Mouse (Mus musculus): ENCODE data around the gene Mrgprh.
"Not testable (repeated sequence)": the region's sequence is repeated elsewhere in the genome, so short reads cannot be mapped to it uniquely, and the experiment has no call there.

The Mrgprh gene

DNA sequence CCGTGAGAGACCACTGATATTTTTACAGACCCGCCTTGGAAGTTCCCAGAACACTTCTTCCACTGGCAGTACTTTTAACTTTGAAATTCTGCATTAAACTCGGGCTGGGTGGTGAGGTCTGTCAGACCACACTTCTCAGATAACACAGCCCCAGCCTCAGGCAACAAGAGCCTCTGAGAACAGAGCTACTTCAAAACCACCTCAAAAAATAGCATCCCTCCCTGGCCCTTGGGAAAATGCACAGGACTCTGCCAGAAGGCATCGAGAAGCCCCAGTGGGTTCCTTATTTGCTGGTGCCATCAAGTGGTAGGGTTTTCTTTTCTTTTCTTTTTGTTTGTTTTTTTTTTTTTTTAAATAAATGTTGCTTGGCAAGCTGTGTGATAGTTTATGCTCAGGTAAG lies 7.2 kb upstream of the Mrgprh start:
- CTCF ChIA-PET = no interaction called here

DNA sequence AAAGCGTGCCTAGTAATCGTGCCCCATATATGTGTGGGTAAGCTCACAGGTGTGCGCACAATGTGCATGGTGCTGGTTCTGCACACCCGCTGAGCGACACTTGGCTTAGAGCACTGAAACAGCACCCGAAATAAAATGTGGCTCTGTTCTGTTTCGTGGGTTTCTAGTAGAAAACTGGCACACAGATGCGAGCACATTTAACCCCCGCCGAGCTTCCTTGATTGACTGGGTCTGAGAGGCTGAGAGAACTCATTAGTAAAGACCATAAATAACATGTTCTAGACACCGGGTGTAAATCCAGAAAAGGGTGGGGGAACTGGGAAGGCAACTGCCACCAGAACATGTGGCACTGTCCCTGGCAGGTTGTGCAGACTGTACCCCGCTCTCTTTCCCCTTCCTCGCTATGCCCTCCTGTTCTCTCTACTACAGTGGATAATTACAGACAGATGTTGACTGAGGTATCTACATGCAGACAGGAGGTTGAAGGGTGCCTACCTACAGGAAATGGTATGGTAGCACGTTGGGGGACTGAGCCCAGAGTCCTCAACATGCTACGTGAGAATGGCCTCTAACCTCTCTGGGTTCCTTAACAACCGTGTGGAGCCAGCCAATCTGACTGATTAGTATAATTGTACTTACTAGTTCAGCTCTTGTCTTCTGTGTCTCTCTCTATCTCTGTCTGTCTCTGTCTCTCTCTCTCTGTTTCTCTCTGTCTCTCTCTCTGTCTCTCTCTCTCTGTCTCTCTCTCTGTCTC lies 3.4 kb upstream of the Mrgprh start:
- CTCF ChIA-PET = no interaction called here

DNA sequence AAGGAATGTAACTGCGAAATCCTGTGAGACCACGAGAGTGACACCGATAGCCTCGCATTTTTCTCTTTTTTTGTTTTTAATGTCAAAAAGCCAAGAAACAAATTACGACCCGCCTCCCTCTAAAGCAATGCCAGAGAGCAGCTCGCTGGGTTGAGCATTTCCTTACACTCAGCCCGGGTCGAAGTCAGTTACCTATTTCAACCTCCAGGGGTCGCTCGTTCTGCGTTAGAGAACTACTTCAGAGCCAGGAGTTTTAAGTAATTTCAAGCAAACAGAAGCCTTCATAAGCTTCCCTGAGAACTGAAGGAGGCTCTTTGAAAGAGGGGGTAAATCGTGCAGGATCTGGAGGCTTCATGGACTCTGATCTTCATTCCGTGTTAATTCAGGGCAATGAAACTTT lies 4.3 kb downstream of the Mrgprh start:
- CTCF ChIA-PET = no interaction called here

DNA sequence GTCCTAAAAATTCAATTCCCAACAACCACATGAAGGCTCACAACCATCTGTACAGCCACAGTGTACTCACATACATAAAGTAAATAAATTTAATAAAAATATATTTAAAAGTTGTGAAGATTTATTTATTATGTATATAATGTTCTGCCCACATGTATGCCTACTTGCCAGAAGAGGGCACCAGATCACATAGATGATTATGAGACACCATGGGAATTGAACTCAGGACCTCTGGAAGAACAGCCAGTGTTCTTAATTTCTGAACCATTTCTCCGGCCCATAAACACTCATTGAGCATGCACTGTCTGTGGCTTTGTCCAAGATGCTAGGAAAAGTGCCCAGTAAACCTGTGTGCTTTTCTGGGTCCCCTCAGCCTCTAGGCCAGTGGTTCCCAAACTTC lies 5.4 kb downstream of the Mrgprh start:
- CTCF ChIA-PET = no interaction called here

DNA sequence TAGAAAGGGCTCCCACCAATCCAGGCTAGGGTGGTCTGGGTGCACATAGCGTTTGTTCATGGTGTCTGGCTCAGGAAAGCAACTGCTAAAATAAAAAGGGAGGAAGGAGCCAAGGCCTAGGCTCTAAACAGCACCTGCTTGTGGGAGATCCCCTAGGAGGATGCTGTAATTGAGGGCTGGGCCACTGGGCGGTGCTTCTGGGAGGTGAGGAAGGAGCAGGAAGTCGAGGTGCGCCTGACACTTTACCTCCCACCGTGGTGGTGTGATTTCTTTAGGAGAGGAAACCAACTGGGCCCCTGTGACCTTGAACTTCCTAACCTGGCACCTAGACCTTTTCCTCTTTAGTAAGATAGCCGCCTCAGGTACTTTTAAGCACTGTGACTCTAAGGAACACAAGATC lies 10.8 kb downstream of the Mrgprh start:
- CTCF ChIA-PET = no interaction called here

DNA sequence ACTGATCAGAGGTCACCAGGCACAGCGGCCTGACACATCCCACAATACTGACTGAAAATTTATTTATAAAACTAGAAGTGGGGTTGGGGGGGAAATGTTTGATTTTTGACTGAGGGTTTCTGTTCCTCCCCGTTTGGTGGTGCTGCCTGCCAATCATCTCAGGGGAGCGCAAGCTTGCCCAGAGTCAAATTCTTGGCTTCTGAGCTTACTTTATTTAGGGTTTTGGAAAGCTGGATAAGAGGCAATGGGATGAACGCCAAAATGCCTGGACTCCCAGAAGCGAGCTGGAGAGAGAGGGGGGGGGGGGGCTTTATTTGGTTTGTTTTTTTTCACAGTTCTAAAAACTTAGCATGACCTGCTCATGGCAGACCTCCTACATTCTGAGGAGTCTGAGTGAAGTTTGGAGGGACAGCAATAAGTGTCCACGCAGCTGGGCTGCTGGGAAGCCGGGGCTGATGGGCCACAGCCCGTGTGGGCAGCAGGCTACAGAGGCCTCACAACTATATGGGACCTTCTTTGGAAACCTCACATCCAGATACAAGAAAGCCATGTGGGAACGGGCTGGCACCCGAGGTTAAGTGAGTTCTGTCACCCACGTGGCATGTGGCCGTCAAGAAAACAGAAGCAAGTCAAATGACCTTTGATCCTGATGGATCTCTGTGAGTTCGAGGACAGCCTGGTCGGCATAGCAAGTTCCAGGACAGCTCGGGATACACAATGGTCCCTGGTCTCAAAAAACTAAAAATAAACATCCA lies 11.4 kb downstream of the Mrgprh start:
- CTCF ChIA-PET = no interaction called here

DNA sequence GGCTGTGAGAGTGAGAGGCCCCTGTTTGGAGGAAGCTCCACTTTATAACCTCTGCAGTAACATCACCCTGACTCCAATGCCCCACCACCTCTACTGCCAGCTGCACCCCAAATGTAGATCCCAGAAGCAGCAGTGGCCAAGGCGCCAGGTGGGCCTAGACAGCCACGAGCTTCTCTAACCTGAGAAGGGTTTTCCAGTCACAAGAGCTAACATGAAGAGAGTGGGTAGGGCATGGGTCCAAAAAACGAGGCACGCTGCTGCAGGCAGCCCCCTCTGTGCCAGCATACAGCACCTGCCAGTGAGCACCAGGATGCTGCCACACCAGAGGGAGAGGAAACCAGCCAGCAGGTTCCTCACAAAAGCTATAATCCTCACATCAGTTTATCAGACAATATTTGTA lies 15.2 kb downstream of the Mrgprh start:
- CTCF ChIA-PET = no interaction called here

DNA sequence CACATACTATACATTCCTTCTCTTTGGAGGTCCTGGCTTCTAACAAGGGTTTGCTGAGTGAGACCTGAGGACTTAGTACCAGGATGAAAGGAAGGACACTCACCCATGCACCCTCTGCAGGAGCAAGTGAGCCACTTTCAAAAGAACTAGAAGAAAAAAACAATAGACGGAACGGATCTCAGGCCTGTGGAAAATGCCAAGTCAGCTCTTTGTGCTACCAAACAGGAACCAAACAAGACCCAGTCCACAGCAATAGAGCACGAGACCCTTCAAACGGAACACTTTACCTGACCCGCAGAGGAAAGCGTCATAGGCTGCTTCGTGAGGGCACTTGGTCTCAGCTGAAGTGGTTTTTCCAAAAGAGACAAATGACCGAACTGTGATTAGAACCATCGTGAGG lies 16.2 kb downstream of the Mrgprh start:
- CTCF ChIA-PET = no interaction called here

DNA sequence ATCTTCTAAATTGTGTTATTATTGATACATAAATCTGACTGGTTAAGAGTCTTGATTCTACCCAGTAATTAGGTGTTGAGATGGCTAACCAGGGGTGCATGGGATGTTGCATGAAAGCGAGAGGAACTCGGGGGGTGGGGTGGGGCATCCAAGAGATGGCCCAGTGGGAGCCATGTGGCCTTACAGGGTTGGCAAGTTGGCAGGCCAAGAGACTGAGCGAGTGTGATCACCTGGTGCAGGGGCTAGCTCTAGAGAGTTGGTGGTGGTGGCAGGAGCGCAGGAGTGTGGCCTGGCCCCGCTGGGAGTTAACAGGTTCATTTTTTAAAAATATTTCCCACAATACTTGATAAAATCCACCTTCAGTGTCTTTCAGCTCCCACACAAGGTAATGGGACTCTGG lies 21.8 kb downstream of the Mrgprh start:
- CTCF ChIA-PET = no interaction called here

DNA sequence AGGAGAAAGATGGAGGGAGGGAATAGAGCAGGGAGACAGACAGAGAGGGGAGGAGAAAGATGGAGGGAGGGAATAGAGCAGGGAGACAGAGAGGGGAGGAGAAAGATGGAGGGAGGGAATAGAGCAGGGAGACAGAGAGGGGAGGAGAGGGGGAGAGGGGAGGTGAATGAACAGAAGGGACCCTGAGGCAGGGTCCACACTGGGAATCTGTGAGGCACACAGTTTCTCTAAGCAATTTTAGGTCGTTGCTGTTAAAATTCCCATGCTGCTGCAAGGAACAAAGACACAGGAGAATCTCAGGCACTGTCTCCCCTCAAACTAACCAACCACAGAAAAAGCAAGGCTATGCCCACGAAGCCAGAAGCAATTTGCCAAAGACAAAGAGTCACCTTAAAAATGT lies 22.8 kb downstream of the Mrgprh start:
- CTCF ChIA-PET = not testable (repeated sequence)

DNA sequence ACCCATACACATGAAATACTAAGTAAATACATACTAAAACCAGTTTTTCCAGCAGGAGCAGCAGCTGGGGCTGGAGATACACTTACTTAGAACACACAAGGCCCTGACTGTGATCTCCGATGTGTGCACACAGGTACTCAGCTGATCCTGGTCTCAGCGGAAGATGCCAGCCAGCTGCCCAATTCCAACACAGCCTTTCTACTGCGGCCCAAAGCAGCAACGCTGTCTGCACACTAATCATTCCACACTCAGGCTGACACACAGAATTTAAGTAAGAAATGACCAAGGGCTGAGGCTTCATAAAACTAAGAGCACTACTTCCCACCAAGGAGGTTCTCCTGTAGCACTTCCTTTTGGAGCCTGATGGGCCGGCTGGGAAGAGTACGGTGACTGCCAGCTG lies 26.5 kb downstream of the Mrgprh start:
- CTCF ChIA-PET = no interaction called here

DNA sequence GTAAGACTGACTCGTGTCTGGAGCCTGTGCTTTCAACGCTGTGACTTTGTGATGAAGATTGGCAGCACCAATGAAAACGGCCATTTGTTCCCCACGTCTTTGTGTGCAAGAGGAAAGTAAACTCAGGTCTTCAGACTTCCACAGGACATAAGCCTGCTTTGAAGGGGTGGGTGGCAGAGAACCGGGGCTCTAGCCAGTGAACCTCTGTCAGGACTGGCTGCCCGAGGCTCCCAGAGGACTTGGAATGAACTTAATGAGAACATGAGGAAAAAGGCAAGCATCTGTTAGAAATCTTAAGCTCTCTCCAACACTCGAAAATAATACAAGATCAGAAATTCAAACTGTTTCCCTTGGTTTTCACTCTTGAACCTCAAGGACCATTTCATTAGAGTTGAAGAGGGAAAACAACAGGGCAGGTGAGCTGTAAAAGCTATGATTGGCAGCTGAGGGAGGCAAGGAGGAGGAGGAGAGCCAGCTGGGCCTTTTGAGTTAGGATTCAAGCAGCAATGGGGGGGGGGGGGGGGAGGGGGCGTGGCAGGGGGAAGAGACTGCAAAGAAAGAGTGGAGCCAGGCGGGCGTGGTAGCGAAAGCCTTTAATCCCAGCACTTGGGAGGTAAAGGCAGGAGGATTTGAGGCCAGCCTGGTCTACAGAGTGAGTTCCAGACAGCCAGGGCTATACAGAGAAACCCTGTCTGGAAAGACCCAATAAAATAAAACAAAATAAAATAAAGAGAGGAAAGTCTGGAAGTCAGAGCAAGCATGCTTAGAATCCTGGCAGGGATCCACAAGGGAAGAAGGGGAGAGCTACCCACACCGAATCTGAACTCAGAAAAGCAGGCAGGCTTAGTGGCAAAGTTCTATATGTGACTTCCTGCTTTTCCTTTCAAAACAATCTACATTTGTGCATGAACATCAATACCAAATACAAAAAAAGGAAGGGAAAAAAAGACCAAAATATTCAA lies 27.8 kb downstream of the Mrgprh start:
- CTCF ChIA-PET = no interaction called here

DNA sequence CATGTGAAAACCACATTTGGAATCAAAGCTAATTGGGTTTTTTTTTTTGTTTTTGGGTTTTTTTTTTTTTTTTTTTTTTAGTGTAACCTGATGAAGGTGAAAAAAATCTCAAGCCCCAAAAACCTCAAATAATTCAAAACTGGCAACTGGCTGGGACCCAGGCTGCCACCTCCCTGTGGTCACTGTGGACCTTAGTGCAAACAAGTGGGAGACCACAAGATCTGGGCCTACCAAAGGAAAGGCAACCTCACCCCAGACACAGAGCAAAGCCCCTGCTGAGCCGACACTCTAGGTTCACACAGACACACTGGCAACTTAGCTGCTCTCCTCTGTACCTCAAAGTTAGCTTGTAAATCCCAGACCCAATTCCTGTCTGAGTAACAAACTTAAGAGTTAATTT lies 28.5 kb downstream of the Mrgprh start:
- CTCF ChIA-PET = no interaction called here

DNA sequence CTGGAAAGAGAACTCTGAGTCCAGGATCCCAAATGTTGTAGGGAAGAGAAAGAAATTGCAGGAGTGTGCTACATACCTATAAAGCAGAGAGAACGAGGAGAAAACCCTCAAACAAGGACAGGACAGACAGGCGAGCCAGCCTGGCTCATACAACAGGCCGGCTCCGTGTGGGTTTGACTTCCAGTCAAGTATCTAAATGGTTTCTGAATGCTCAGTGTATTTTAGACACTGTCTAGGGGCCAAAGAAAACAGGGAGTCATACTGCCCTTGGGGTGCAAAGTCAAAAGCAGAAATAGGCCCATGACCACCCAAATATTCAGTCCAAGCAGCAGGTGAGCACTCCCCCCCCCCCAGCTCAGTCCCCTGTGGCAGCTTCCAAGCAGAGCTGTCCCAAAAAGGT lies 30.0 kb downstream of the Mrgprh start:
- CTCF ChIA-PET = no interaction called here

DNA sequence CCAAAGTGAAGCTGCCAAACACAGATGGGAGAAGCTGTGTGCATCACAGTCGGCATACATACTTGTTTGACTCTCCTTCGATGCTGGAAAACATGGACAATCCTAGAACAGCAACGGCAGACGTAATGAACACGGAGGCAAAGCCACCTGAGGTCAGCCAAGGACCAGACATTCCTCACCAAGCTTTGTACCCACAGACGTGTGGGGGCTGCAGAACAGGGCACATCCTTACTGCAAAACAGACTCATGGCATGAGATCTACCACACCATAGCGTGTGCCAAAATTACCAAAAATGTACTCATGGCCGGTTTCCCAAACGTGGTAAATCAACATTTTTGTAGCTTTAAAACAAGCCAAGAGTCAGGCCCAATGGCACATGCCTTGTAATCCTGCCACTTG lies 30.6 kb downstream of the Mrgprh start:
- CTCF ChIA-PET = interaction anchor here (0.7 kb wide), 1 partner anchor 57 kb away, joined by 3 read pairs; no protein-coding TSS in a partner anchor

DNA sequence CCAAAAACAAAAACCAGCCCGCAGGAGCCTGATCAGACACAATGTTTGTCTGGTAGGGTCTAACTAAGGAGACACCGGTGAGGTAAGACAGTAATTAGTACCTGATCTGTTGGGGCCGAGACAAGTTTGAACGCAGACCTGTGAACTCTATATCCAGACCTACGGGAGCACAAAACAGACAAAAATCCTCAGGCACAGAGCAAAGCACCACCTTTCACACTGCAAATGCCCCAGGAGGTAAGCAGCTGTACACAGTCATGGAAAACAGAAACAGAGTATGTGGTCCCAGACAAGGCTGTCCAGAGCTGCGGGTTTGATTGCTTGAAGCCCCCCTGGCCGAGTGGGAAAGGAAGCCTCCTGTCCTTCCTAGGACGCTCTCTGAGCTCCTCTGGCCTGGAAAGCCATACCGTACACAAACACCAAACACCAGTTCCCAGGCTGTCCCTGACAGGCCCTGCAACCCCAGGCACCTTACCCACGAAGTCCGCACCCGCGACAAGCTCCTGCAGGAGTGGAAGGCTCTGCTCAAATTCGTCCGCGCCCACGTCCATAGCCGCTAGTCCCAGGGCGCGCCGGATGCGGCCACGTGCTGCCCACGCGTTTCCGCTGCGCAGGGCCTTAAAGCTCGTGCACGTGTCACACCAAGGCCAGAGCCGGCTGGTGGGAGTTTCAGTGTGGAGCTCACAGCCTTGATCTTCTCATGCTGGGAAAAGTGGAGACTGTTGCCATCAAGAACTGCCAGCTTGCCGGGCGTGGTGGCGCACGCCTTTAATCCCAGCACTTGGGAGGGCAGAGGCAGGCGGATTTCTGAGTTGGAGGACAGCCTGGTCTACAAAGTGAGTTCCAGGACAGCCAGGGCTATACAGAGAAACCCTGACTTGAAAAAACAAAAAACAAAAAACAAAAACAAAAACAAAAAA lies 33.8 kb downstream of the Mrgprh start, which contains the start of gene Pnldc1:
Pnldc1 (minus strand) TSS at position 870 of the 920 bp plus-strand sequence.
- CTCF ChIA-PET = interaction anchor here (0.6 kb wide), 1 partner anchor 61 kb away, joined by 3 read pairs; no protein-coding TSS in a partner anchor

DNA sequence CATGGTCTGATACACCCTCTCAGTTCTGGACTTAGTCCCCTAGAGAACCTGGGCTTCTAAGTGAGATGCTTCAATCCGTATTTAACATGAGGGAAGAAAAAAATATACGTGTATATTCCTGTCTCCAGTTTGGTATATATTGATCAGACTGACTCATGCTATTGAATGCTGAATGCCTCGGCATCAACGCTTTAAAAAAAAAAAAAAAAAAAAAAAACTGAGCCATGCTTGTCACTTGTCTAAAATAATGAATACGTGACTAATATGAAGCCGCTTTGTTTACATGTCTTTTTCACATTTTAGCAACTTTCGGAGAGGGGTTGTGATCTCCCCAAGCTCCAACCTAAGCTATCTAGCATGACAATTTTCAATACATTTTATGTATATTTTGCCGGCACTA lies 34.6 kb downstream of the Mrgprh start:
- CTCF ChIA-PET = no interaction called here

DNA sequence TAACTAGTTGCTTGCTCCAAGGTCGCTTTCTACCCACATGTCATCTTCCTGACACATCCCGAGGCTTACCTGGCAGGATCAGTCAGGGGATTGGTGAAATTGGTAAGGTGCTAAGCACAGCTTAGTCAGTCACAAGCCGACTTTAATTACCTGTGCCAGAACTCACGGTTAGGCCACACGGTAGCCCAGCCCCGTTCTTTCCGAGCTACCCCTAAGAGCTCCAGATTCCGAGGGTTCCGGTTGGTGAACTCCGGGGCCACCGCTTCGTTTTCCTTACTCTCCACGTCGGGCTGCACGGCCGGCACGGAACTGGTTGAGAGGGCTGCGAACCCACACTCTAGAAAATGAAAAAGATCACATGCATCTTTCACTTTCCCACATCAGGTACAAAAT lies 39.6 kb downstream of the Mrgprh start, which contains the start of gene Tcp1:
Tcp1 (plus strand) TSS at position 214 of the 393 bp plus-strand sequence.
- CTCF ChIA-PET = interaction anchor here (1.4 kb wide), 1 partner anchor 10 kb away, joined by 3 read pairs; no protein-coding TSS in a partner anchor

DNA sequence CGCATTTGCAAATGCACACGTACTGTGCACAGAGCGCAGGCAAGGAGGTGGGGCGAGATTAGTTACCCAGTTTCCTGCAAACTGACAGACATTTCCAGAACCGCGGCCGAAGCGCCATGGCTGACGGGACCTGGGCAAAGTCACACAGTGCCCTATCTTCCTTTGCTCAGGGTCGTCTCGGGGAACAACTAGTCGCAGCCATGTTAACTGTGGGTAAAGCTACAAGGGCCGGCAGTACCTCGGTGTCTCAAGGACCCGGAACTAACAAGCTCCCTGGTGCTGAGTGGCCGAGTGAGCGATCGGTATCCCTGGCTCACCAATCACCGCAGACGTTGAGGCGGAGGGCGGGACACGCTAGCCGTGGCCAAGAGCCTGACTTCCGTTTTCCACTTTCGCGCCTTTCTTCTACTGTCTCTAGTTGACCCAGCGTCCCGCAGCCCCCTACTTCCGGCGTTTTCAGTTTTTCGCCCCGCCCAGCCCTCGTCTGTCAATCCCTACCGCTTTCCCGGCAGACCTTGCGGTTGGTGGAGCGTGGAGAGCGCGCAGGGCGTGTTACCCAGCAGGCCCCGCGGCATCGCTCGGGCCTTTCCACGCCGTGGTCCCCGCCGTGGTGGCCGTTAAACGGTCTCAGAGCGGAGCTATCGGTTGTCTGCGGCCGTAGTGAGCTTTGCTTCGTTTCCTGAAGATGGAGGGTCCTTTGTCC lies 40.2 kb downstream of the Mrgprh start, which contains the start of gene Mrpl18:
Mrpl18 (minus strand) TSS at position 465 of the 703 bp plus-strand sequence.
- CTCF ChIA-PET = interaction anchor here (1.4 kb wide), 1 partner anchor 9 kb away, joined by 3 read pairs; no protein-coding TSS in a partner anchor
